Mouse (Mus musculus) erythroblast, adult 5-6 weeks (primary cell): ENCODE data around the gene Engase. TPM values are rescaled to one million over a fixed set of nuclear protein-coding genes. Genes with fewer than 3 reads are reported as not detected.

Experiments used
- ATAC-seq: replicated peaks from 2 replicates; pipeline ENCODE4 v1.8.0; 2016; ENCODE audit warnings: moderate number of reproducible peaks, mild to moderate bottlenecking, moderate TSS enrichment, inconsistent platforms; ENCODE audit not compliant: poor library complexity, low FRiP score, severe bottlenecking
- total RNA-seq, 2 experiments: library from RNA; stranded (forward) in 1 of 2; stranded (reverse) in 1 of 2; fragments of 150-400 nt in 1 of 2; fragments of 200-764, 138-1000 nt in 1 of 2; gene quantifications; 2 replicates each; pipeline versions ENCODE4 v1.2.3 to v1.2.4; 2015 to 2017; ENCODE audit warnings: low replicate concordance in 2 of 2

Gene Engase
- total RNA-seq, 2 experiments from 2014 or later, result 0.85 to 2.1 TPM

GRCm38 (mm10) chr11:118486281-118486680 is 9.7 kb downstream of the Engase start:
- ATAC-seq, result no peak

- no peak for ATAC-seq
Observed at GRCm38 (mm10) chr11:118486881-118487772, 10.5 kb downstream of the Engase start.

- ATAC-seq, result no peak
Observed at GRCm38 (mm10) chr11:118488191-118488906, 11.7 kb downstream of the Engase start.

GRCm38 (mm10) chr11:118488907-118489270 is 12.3 kb downstream of the Engase start:
- no peak for ATAC-seq

- peak; percentile 63; the same call in 1 of the 2 replicates for ATAC-seq
Observed at GRCm38 (mm10) chr11:118490566-118491218, 14.1 kb downstream of the Engase start.

GRCm38 (mm10) chr11:118491230-118491629 is 14.6 kb downstream of the Engase start:
- no peak for ATAC-seq

- no peak for ATAC-seq
Observed at GRCm38 (mm10) chr11:118493458-118493857, 16.8 kb downstream of the Engase start.

GRCm38 (mm10) chr11:118494001-118494737 is 17.5 kb downstream of the Engase start:
- no peak for ATAC-seq

GRCm38 (mm10) chr11:118495065-118495464 is 18.4 kb downstream of the Engase start:
- ATAC-seq, result no peak

GRCm38 (mm10) chr11:118496066-118496689 is 19.5 kb downstream of the Engase start:
- ATAC-seq, result no peak

- ATAC-seq, result no peak
Observed at GRCm38 (mm10) chr11:118502990-118503389, 26.4 kb downstream of the Engase start.

GRCm38 (mm10) chr11:118503418-118504179 is 27.0 kb downstream of the Engase start:
- no peak for ATAC-seq

GRCm38 (mm10) chr11:118504180-118504454 is 27.5 kb downstream of the Engase start:
- no peak for ATAC-seq

- ATAC-seq, result no peak
Observed at GRCm38 (mm10) chr11:118507095-118507494, 30.5 kb downstream of the Engase start.

- ATAC-seq, result peak; percentile 67
Observed at GRCm38 (mm10) chr11:118507904-118508303, 31.3 kb downstream of the Engase start.

GRCm38 (mm10) chr11:118508341-118508740 is 31.7 kb downstream of the Engase start:
- ATAC-seq, result no peak

GRCm38 (mm10) chr11:118511851-118512250 is 35.2 kb downstream of the Engase start:
- no peak for ATAC-seq

- ATAC-seq, result no peak
Observed at GRCm38 (mm10) chr11:118512257-118512910, 35.8 kb downstream of the Engase start.
